Mouse (Mus musculus) heart, adult 2 months (tissue): ENCODE data around the gene Gpr176. TPM values are rescaled to one million over a fixed set of nuclear protein-coding genes. Genes with fewer than 3 reads are reported as not detected.

ENCODE experiments used
- DNase-seq, 2 experiments: peaks; one replicate each; pipeline ENCODE4 v3.0.0; 2021
- H3K27ac ChIP-seq: fragments of 200-600 bp; 2 replicates; pipeline ENCODE4 v1.8.1; 2022
- H3K27me3 ChIP-seq: fragments of 200-500 bp; 2 replicates; pipeline ENCODE4 v1.6.1; 2012; ENCODE audit warnings: mild to moderate bottlenecking, low read length, inconsistent platforms, mixed read lengths; ENCODE audit not compliant: control insufficient read depth, insufficient read depth
- H3K36me3 ChIP-seq: fragments of 200-500 bp; 2 replicates; pipeline ENCODE4 v1.6.1; 2012; ENCODE audit warnings: low read length, inconsistent platforms; ENCODE audit not compliant: control insufficient read depth, insufficient read depth
- H3K4me1 ChIP-seq: fragments of 200-500 bp; 2 replicates; pipeline ENCODE4 v1.6.1; 2011; ENCODE audit warnings: low read length; ENCODE audit not compliant: control insufficient read depth, insufficient read depth
- H3K4me3 ChIP-seq: fragments of 200-600 bp; 2 replicates; pipeline ENCODE4 v1.8.1; 2022
- H3K79me2 ChIP-seq: fragments of 200-500 bp; replicated peaks from 2 replicates; pipeline ENCODE4 v1.6.1; 2012; ENCODE audit warnings: mild to moderate bottlenecking, inconsistent platforms, low read length, moderate library complexity, mixed read lengths; ENCODE audit not compliant: control insufficient read depth, insufficient read depth
- H3K9ac ChIP-seq: fragments of 200-500 bp; 2 replicates; pipeline ENCODE4 v1.6.1; 2012; ENCODE audit warnings: low read depth, mild to moderate bottlenecking, control low read depth, inconsistent platforms, low read length, mixed read lengths
- CTCF ChIP-seq: fragments of 200-600 bp; IDR thresholded peaks from 2 replicates; pipeline ENCODE4 v1.8.1; 2022; ENCODE audit warnings: antibody characterized with exemption, mild to moderate bottlenecking, moderate library complexity
- EP300 ChIP-seq: fragments of 200-500 bp; IDR thresholded peaks from 2 replicates; pipeline ENCODE4 v1.6.1; 2011; ENCODE audit warnings: low read depth, low read length, control low read depth; ENCODE audit not compliant: insufficient read depth
- POLR2A ChIP-seq: fragments of 200-500 bp; IDR thresholded peaks from 2 replicates; pipeline ENCODE4 v1.6.1; 2011; ENCODE audit warnings: mild to moderate bottlenecking, low read depth, low read length, control low read depth; ENCODE audit not compliant: insufficient read depth
- WGBS: fragments of 180-500 bp; shearing (Covaris S2); methylation state at CpG from one replicate; pipeline ENCODE4 v1.1.7; 2018; 5-methylcytosine and 5-hydroxymethylcytosine counted together
- intact Hi-C: fragments of 180-260 bp; cut with DNase I; formaldehyde crosslinking; loops from one replicate; pipeline ENCODE4 v1.15.1; 2025
- polyA plus RNA-seq: library from polyadenylated mRNA; depleted of rRNA; stranded (reverse); fragments of >200 nt; gene quantifications from 2 replicates; pipeline ENCODE4 v1.2.3, GENCODE M21; 2012
- total RNA-seq, 2 experiments: library from RNA; stranded (reverse); gene quantifications; 2 replicates each; pipeline ENCODE4 v1.2.3; 2021

Gpr176 gene
- total and polyA plus RNA-seq, 3 experiments: 0.07 to 0.12 (median 0.10) TPM

DNA sequence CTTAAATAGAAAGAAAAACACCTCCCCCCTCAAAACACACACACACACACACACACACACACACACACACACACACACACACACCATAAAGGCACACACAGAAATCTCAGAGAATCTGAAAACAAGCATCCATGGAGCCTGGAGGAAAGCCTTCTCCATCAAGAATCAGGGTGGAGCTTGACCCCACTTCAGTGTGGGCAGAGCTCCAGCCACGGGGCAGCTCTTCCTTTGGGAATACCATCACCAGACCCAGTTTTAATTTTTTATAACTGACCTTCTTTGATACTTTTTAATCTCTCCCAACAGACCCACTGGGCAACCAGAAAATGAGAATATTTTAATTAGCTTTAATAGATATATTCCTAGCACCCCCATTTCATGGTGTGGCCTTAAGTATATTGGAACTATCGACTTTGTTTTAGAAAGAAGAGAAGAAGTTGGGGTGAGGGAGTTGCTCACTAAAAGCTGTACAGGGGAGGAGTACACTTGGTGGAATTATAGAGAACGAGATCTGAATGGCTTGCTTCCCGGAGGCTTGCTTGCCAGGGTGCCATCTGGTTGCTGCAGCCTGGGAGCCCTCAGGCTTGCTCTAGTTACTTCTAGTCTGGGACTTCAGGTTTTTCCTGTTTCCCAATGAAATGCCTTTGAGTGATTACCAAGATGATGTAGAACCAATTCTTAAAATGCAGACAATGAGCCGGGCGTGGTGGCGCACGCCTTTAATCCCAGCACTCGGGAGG lies 84.7 kb downstream of the Gpr176 start:
- H3K79me2 ChIP-seq: no peaks in the 10 kb centered on the region
- no peak overlapping the region for H3K27ac ChIP-seq
- no peak for DNase-seq
- intact Hi-C loops: no loop called here
- no peaks in the 10 kb centered on the region for H3K36me3 ChIP-seq
- no peak overlapping the region for H3K4me3 ChIP-seq
- no peaks in the 10 kb centered on the region for H3K4me1 ChIP-seq
- H3K27me3 ChIP-seq: no peaks in the 10 kb centered on the region
- TF ChIP-seq CTCF: no peak
- no peak for TF ChIP-seq EP300
- no peak for TF ChIP-seq POLR2A
- no peak overlapping the region for H3K9ac ChIP-seq
- whole genome bisulfite sequencing: 82% methylated on average over 9 of the region's 9 CpGs

- 65% methylated on average over 4 of the region's 4 CpGs for WGBS
- no peaks in the 10 kb centered on the region for H3K79me2 ChIP-seq
- no peaks in the 10 kb centered on the region for H3K4me1 ChIP-seq
- H3K9ac ChIP-seq: no peak overlapping the region
- H3K27me3 ChIP-seq: no peaks in the 10 kb centered on the region
- DNase-seq: no peak
- TF ChIP-seq CTCF (no peak), EP300 (no peak), POLR2A (no peak)
- no peaks in the 10 kb centered on the region for H3K36me3 ChIP-seq
- no peak overlapping the region for H3K27ac ChIP-seq
- H3K4me3 ChIP-seq: no peak overlapping the region
- intact Hi-C loops: no loop called here
Measured at GRCm38 (mm10) chr2:118287678-118288077, 85.5 kb downstream of the Gpr176 start.

DNA sequence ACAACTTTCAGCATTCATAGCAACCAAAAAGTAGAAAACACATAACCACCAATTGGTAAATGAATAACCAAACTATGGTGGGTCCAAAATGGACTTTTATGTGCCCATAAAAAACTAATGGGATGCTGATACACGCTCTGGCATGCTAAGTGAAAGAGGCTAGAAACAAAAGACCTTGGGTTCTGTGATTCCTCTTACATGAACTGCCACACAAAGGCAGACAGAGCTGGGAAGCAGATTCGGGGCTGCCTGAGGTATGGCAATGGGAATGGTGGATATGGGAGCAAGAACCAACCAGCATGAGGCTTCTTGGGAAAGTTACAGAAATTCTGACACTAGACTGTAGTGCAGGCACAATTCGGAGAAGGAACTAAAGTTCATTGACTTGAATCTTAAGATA lies 90.8 kb downstream of the Gpr176 start:
- DNase-seq: no peak
- no peak for TF ChIP-seq POLR2A
- no peak for TF ChIP-seq EP300
- no peak overlapping the region for H3K4me3 ChIP-seq
- 75% methylated on average over 3 of the region's 3 CpGs for WGBS
- intact Hi-C loops: no loop called here
- H3K9ac ChIP-seq: no peak overlapping the region
- H3K27me3 ChIP-seq: no peaks in the 10 kb centered on the region
- no peaks in the 10 kb centered on the region for H3K36me3 ChIP-seq
- H3K79me2 ChIP-seq: no peaks in the 10 kb centered on the region
- no peak overlapping the region for H3K27ac ChIP-seq
- H3K4me1 ChIP-seq: no peaks in the 10 kb centered on the region

- TF ChIP-seq EP300 (no peak), CTCF (no peak), POLR2A (no peak)
- Histone ChIP-seq H3K9ac (no peak overlapping the region), H3K79me2 (no peaks in the 10 kb centered on the region), H3K4me3 (no peak overlapping the region), H3K4me1 (no peaks in the 10 kb centered on the region), H3K27ac (no peak overlapping the region), H3K27me3 (no peaks in the 10 kb centered on the region), H3K36me3 (no peaks in the 10 kb centered on the region)
- intact Hi-C loops: no loop called here
- DNase-seq: no peak
- 83% methylated on average over 8 of the region's 8 CpGs for WGBS
Measured at GRCm38 (mm10) chr2:118278249-118278648, 95.0 kb downstream of the Gpr176 start.

- no peak for TF ChIP-seq POLR2A
- no peak for TF ChIP-seq EP300
- TF ChIP-seq CTCF: no peak
- H3K79me2 ChIP-seq: no peaks in the 10 kb centered on the region
- no peaks in the 10 kb centered on the region for H3K27me3 ChIP-seq
- no peak overlapping the region for H3K4me3 ChIP-seq
- no peaks in the 10 kb centered on the region for H3K4me1 ChIP-seq
- no peak overlapping the region for H3K27ac ChIP-seq
- 79% methylated on average over 10 of the region's 10 CpGs for WGBS
- no peak for DNase-seq
- H3K9ac ChIP-seq: no peak overlapping the region
- H3K36me3 ChIP-seq: no peaks in the 10 kb centered on the region
- intact Hi-C loops: no loop called here
Measured at GRCm38 (mm10) chr2:118271606-118272005, 101.6 kb downstream of the Gpr176 start.

- intact Hi-C loops: no loop called here
- Histone ChIP-seq H3K79me2 (no peaks in the 10 kb centered on the region), H3K27ac (no peak overlapping the region), H3K4me1 (no peaks in the 10 kb centered on the region), H3K27me3 (no peaks in the 10 kb centered on the region), H3K4me3 (no peak overlapping the region), H3K36me3 (no peaks in the 10 kb centered on the region), H3K9ac (no peak overlapping the region)
- 74% methylated on average over 14 of the region's 14 CpGs for WGBS
- DNase-seq: no peak
- no peak for TF ChIP-seq POLR2A
- TF ChIP-seq EP300: no peak
- TF ChIP-seq CTCF: no peak
Measured at GRCm38 (mm10) chr2:118270213-118270612, 103.0 kb downstream of the Gpr176 start.

DNA sequence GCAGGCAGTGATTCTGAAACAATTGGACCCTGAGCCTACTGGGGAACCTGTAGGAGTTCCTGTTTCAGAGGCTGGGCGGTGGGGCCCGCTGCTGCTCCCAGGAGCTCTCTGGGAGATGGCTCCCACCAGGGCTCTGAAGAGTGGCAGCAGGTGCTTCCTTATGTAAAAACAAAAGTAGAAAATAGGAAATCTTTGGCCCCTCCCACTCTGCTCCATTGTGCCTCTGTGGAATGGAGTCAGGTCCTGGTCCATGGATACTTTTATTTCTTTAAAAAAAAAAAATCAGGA lies 109.4 kb downstream of the Gpr176 start:
- WGBS: 37% methylated on average over 2 of the region's 2 CpGs
- H3K27me3 ChIP-seq: no peaks in the 10 kb centered on the region
- peak in 1 of 2 experiments; percentile 11 for DNase-seq
- no peak overlapping the region for H3K4me3 ChIP-seq
- H3K9ac ChIP-seq: no peak overlapping the region
- intact Hi-C loops: loop anchor here (2.0 to 10.0 kb wide), 4 partner anchors 73 to 621 kb away; no protein-coding TSS in a partner anchor
- H3K36me3 ChIP-seq: no peaks in the 10 kb centered on the region
- H3K4me1 ChIP-seq: no peaks in the 10 kb centered on the region
- no peaks in the 10 kb centered on the region for H3K79me2 ChIP-seq
- no peak overlapping the region for H3K27ac ChIP-seq
- TF ChIP-seq EP300 (no peak), CTCF (no peak), POLR2A (no peak)
